Mouse (Mus musculus): ENCODE data around the gene Fam69b. TPM values are rescaled to one million over a fixed set of nuclear protein-coding genes. Genes with fewer than 3 reads are reported as not detected.

The Fam69b gene
- polyA plus RNA-seq, 1 experiment from 2014 or later: 123 TPM

MicroRNA genes within 50 kb of the gene (microRNA counts, 519-probe panel; counts per million panel counts)
- 7,138 counts per million, percentile 90 among the panel's probes with 10 or more counts for microRNA mmu-miR-126-3p
- microRNA mmu-miR-126-5p: 4,702 counts per million, percentile 39 among the panel's probes with 10 or more counts

Small RNA genes lying within 50 kb of the gene (microRNA-seq; reads per million reads assigned to microRNA genes)
- gene Mir126a: not detected
- not detected for gene Mir126b

Other genes starting within 250 kb of the Fam69b start
- gene Snapc4, start 247.8 kb upstream of the Fam69b start, polyA plus RNA-seq (2014; fragmentation: Nextera tagmentation; extraction: Ambion mirVana): 25.3 and 30.7 TPM in 2 replicates
- 143 and 161 TPM in 2 replicates for gene Entr1, start 239.1 kb upstream of the Fam69b start, polyA plus RNA-seq (2014; fragmentation: Nextera tagmentation; extraction: Ambion mirVana)
- 68.0 and 80.9 TPM in 2 replicates for gene Pmpca, start 239.1 kb upstream of the Fam69b start, polyA plus RNA-seq (2014; fragmentation: Nextera tagmentation; extraction: Ambion mirVana)
- gene Inpp5e, start 219.3 kb upstream of the Fam69b start, polyA plus RNA-seq (2014; fragmentation: Nextera tagmentation; extraction: Ambion mirVana): 20.7 and 26.3 TPM in 2 replicates
- 24.3 and 32.4 TPM in 2 replicates for gene Sec16a, start 183.2 kb upstream of the Fam69b start, polyA plus RNA-seq (2014; fragmentation: Nextera tagmentation; extraction: Ambion mirVana)
- gene Notch1, start 111.8 kb upstream of the Fam69b start, polyA plus RNA-seq (2014; fragmentation: Nextera tagmentation; extraction: Ambion mirVana): 22.0 and 33.9 TPM in 2 replicates
- 36.7 and 51.1 TPM in 2 replicates for gene Egfl7, start 48.4 kb upstream of the Fam69b start, polyA plus RNA-seq (2014; fragmentation: Nextera tagmentation; extraction: Ambion mirVana)
- not detected in 2 replicates for gene Gm20532, start 41.8 kb upstream of the Fam69b start, polyA plus RNA-seq (2014; fragmentation: Nextera tagmentation; extraction: Ambion mirVana)
- 1.8 and 3.8 TPM in 2 replicates for gene Agpat2, start 24.0 kb upstream of the Fam69b start, polyA plus RNA-seq (2014; fragmentation: Nextera tagmentation; extraction: Ambion mirVana)
- gene Lcn4, start 42.8 kb downstream of the Fam69b start, polyA plus RNA-seq (2014; fragmentation: Nextera tagmentation; extraction: Ambion mirVana): not detected in 2 replicates
- not detected in 2 replicates for gene Abo, start 236.5 kb downstream of the Fam69b start, polyA plus RNA-seq (2014; fragmentation: Nextera tagmentation; extraction: Ambion mirVana)